Mouse (Mus musculus): Measurements from ENCODE around the gene Gm19345. TPM values are rescaled to one million over a fixed set of nuclear protein-coding genes. Genes with fewer than 3 reads are reported as not detected.

Gm19345 gene
- polyA plus RNA-seq, 1 experiment from 2014 or later, result not detected

DNA sequence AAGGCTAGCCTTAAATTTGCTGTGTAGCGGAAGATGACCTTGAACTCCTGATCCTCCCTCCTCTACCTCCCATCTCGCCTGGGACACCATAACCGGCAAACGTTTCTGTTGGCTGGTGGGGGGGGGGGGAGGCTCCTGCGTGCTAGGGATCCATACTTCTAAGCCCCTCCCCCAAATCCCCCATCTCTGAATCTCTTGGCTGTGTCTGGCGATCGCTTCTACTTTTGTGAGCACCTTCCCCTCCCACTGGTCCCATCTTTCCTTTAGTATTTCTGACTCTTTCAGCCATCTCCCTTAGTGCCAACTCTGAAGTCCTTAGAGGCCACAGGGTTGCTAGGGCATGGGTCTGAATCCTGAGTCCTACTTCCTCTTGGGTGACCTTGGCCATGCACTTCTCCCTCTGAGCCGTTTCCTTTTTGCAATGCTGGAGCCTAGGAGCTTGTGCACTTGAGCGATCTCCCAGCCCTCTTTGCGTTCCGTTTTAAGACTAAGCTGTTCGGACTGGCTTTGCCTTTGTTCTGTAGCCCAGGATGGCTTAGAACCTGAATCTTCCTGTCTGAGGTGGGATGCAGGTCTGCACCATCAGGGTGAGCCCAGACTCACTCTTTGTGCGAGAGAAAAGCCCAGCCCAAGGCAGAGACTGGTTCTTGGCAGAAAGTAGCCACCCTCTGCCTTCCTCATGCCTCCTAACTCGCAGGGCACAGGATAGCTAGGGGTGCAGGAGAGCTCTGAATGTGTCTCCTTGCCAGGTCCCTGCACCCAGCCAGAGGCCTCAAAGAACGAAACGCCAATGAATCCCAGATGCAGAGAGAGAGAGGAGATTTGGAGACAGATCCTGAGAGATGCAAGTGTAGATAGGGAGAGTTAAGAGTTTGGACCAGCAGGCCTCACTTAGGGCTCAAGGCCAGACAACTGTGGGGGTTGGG is 28.3 kb upstream of the Gm19345 start:
- H3K4me3 ChIP-seq (ENCODE audit: low read depth, low read length), result no peak overlapping the region
- ATAC-seq (replicated peaks; ENCODE audit: low FRiP score), result 0 out of 2 replicates have a peak, but pooled peaks have one; percentile 3

DNA sequence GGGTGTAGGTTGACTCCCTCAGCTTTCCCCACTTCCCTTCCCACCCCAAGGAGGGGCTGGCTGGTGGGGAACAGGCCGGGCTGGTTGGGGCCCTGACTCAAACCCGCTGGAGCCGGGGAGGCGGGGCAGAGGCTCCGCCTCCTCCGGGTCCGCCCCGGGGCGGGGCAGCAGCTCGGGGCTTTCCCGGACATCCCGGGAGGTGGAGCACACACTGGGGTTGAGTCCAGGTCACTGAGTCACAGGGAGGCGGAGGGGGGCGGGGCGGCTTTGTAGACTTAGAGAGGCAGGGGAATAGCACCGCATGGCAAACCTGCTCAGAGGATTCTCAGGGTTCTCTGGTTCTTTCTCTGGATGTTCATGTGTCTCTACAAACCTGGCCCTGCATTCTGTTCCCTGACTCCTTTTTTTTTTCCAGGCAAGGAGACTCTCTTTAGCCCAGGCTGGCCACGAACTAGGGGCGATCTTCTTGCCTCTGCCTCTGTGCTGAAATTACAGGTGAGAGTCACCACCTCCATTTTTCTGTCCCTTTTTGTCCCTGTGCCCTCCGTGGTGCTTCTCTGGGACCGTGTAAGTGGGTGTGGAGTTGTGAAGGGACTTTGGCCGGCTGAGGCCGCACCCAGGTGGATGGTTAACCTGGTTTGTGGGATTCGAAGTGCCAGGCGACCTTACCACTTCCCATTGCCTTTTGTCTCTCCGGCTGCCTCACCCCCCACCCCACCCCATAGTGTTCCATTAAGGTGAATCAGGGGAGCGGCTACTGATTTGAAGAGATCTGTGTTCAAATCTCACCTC is 27.4 kb upstream of the Gm19345 start:
- Histone ChIP-seq H3K4me1 (replicated peaks; ENCODE audit: control insufficient read depth, insufficient read depth, low read length) (peaks cover 13% of the 10 kb centered on the region), H3K27me3 (replicated peaks; ENCODE audit: control insufficient read depth, insufficient read depth, low read length) (peaks cover 15% of the 10 kb centered on the region), H3K36me3 (ENCODE audit: control insufficient read depth, insufficient read depth, low read length) (no peaks in the 10 kb centered on the region), H3K4me2 (peak overlapping the region; percentile 66), H3K27ac (ENCODE audit: low read depth, low read length) (peak overlapping the region; percentile 85), H3K9ac (ENCODE audit: low read depth, low read length) (no peak overlapping the region), H3K4me3 (ENCODE audit: low read depth, low read length) (0 out of 2 replicates have a peak overlapping the region, but pooled peaks have one; percentile 4), H3K9me3 (ENCODE audit: control insufficient read depth, low read length) (peaks cover 2% of the 10 kb centered on the region; the same call in 1 of the 2 replicates)
- ATAC-seq (replicated peaks; ENCODE audit: low FRiP score) (peak; percentile 80), DNase-seq (ENCODE audit: low spot score) (peak; percentile 83)
- 17% methylated on average over 26 of the region's 26 CpGs for WGBS

More for the DNA sequence above, 28.3 kb upstream of the Gm19345 start:
- Histone ChIP-seq H3K4me1 (replicated peaks; ENCODE audit: control insufficient read depth, insufficient read depth, low read length) (peaks cover 13% of the 10 kb centered on the region), H3K4me2 (peak overlapping the region; percentile 66), H3K9me3 (ENCODE audit: control insufficient read depth, low read length) (peaks cover 2% of the 10 kb centered on the region; the same call in 1 of the 2 replicates), H3K27me3 (replicated peaks; ENCODE audit: control insufficient read depth, insufficient read depth, low read length) (peaks cover 15% of the 10 kb centered on the region), H3K27ac (ENCODE audit: low read depth, low read length) (peak overlapping the region; percentile 85), H3K36me3 (ENCODE audit: control insufficient read depth, insufficient read depth, low read length) (no peaks in the 10 kb centered on the region), H3K9ac (ENCODE audit: low read depth, low read length) (no peak overlapping the region)
- peak; percentile 56 for DNase-seq (ENCODE audit: low spot score)
- WGBS, result 13% methylated on average over 16 of the region's 16 CpGs

DNA sequence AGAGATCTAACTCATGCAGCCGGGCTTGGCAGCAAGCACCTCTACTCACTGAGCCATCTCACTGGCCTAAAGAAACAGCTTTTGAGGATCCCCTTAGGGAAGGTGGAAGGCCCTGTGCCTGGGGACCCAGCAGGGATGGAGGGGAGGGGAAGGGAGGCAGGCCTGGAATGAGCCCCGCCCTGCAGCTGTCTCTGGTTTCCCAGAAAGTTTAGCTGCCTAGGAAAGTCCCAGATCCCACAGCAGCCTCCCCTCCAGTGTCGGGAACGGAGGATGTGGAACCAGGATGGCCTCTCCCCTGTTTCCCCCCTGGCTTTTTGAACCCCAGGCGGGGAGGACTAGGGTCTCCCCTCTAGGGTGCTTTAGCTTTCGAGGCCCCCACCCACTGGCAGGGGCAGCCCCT is 25.0 kb upstream of the Gm19345 start:
- 57% methylated on average over 6 of the region's 6 CpGs for WGBS
- Histone ChIP-seq H3K4me1 (replicated peaks; ENCODE audit: control insufficient read depth, insufficient read depth, low read length) (peaks cover 25% of the 10 kb centered on the region), H3K4me2 (no peak overlapping the region), H3K9ac (ENCODE audit: low read depth, low read length) (no peak overlapping the region), H3K4me3 (ENCODE audit: low read depth, low read length) (no peak overlapping the region), H3K27ac (ENCODE audit: low read depth, low read length) (no peak overlapping the region), H3K9me3 (ENCODE audit: control insufficient read depth, low read length) (no peaks in the 10 kb centered on the region), H3K27me3 (replicated peaks; ENCODE audit: control insufficient read depth, insufficient read depth, low read length) (peaks cover 9% of the 10 kb centered on the region), H3K36me3 (ENCODE audit: control insufficient read depth, insufficient read depth, low read length) (no peaks in the 10 kb centered on the region; the same call in 1 of the 2 replicates)
- DNase-seq (ENCODE audit: low spot score) (no peak), ATAC-seq (replicated peaks; ENCODE audit: low FRiP score) (no peak)

DNA sequence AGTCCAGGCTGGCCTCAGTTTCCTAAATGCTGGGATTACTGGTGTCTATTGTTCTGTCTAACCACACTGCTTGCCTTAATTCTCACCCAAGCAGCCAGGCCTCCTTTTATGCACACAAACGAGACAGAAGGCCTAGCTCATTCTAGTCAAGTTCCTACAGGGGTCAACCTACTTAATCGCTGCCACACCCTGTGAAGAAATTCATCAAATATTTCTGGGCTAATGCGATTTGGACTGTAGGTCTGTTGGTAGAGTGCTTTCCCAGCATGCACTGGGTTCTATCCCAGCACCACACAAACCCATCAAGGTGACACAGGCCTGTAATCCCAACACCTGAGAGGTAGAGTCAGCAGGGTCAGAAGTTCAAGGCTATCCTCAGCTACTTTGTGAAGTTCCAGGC is 22.1 kb upstream of the Gm19345 start:
- H3K4me1 ChIP-seq (replicated peaks; ENCODE audit: control insufficient read depth, insufficient read depth, low read length), result peaks cover 12% of the 10 kb centered on the region
- H3K27me3 ChIP-seq (replicated peaks; ENCODE audit: control insufficient read depth, insufficient read depth, low read length), result no peaks in the 10 kb centered on the region
- H3K27ac ChIP-seq (ENCODE audit: low read depth, low read length), result no peak overlapping the region
- H3K36me3 ChIP-seq (ENCODE audit: control insufficient read depth, insufficient read depth, low read length), result no peaks in the 10 kb centered on the region; the same call in 1 of the 2 replicates
- no peak overlapping the region for H3K4me2 ChIP-seq
- no peak overlapping the region for H3K4me3 ChIP-seq (ENCODE audit: low read depth, low read length)
- no peak for ATAC-seq (replicated peaks; ENCODE audit: low FRiP score)
- WGBS, result 79% methylated on average over 3 of the region's 3 CpGs
- DNase-seq (ENCODE audit: low spot score), result no peak
- no peaks in the 10 kb centered on the region for H3K9me3 ChIP-seq (ENCODE audit: control insufficient read depth, low read length)
- no peak overlapping the region for H3K9ac ChIP-seq (ENCODE audit: low read depth, low read length)

DNA sequence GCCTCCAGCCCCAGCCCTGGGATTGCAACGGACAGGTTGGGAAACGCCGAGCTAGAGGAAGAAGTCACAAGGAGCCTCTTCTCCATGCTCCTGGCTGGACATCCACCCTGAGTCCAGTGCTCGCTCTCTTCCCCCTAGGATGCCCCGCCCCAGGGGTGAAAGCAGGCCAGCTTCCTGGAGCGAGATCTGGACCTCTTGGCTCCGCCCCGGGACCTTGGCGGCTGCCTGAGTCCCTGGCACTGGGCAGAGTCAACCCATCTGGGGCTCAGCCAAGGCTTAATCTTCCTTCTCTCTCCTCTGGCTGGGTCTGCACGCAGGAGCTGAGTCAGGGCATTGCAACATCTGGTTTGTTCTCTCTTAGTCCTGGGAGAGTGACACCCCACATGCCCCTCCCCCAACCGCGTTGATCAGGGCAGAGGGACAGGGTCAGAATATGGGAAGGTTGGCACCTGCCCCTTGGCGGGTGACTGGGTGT is 21.1 kb upstream of the Gm19345 start:
- no peaks in the 10 kb centered on the region for H3K9me3 ChIP-seq (ENCODE audit: control insufficient read depth, low read length)
- H3K36me3 ChIP-seq (ENCODE audit: control insufficient read depth, insufficient read depth, low read length), result no peaks in the 10 kb centered on the region; the same call in 1 of the 2 replicates
- peak overlapping the region; percentile 11; the same call in 1 of the 2 replicates for H3K27ac ChIP-seq (ENCODE audit: low read depth, low read length)
- peak overlapping the region; percentile 41 for H3K4me2 ChIP-seq
- DNase-seq (ENCODE audit: low spot score), result no peak
- H3K4me1 ChIP-seq (replicated peaks; ENCODE audit: control insufficient read depth, insufficient read depth, low read length), result peaks cover 12% of the 10 kb centered on the region
- H3K27me3 ChIP-seq (replicated peaks; ENCODE audit: control insufficient read depth, insufficient read depth, low read length), result no peaks in the 10 kb centered on the region
- WGBS, result 24% methylated on average over 13 of the region's 13 CpGs
- H3K9ac ChIP-seq (ENCODE audit: low read depth, low read length), result 0 out of 2 replicates have a peak overlapping the region, but pooled peaks have one; percentile 5
- no peak overlapping the region for H3K4me3 ChIP-seq (ENCODE audit: low read depth, low read length)
- peak; percentile 59 for ATAC-seq (replicated peaks; ENCODE audit: low FRiP score)

DNA sequence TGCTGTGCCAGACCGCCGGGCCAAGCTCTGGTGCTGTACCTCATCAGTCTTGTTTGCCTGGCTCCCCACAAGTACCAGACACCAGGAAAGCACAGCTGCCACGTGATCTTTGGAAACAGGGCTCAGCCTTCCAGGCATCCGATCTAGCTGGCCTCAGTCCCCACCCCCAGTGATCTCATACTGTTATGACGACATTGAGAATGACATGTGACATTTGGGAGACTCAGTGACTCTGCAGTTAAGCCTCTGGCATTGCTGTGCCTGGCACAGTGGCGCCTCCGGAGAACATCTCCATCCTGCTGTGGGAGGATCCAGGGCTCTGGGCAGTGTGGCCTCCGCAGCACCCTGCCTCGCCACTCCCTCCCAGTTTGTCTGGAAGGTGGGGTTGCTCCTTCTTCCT is 20.0 kb upstream of the Gm19345 start:
- no peak overlapping the region for H3K4me3 ChIP-seq (ENCODE audit: low read depth, low read length)
- peaks cover 12% of the 10 kb centered on the region for H3K4me1 ChIP-seq (replicated peaks; ENCODE audit: control insufficient read depth, insufficient read depth, low read length)
- H3K4me2 ChIP-seq, result no peak overlapping the region
- no peak overlapping the region for H3K9ac ChIP-seq (ENCODE audit: low read depth, low read length)
- H3K27ac ChIP-seq (ENCODE audit: low read depth, low read length), result no peak overlapping the region
- 52% methylated on average over 9 of the region's 9 CpGs for WGBS
- H3K27me3 ChIP-seq (replicated peaks; ENCODE audit: control insufficient read depth, insufficient read depth, low read length), result no peaks in the 10 kb centered on the region
- no peaks in the 10 kb centered on the region; the same call in 1 of the 2 replicates for H3K36me3 ChIP-seq (ENCODE audit: control insufficient read depth, insufficient read depth, low read length)
- ATAC-seq (replicated peaks; ENCODE audit: low FRiP score), result no peak
- no peaks in the 10 kb centered on the region for H3K9me3 ChIP-seq (ENCODE audit: control insufficient read depth, low read length)
- no peak for DNase-seq (ENCODE audit: low spot score)

DNA sequence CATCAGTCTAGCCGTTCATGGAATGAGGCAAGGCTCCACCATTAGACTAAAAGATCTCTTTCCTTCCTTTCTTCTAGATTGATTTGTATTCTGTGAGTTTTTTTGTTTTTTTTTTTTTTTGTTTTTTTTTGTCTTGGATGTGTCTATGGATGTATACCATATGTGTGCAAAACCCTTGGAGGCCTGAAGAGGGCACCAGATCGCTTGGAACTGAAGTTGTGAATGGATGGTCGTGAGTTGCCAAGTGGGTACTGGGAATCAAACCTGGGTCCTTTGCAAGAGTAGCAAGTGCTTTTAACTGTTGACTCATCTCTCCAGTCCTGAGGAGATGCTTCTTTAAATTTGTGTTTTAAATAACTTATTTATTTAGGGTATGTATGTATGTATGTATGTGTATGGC is 17.7 kb upstream of the Gm19345 start:
- H3K9ac ChIP-seq (ENCODE audit: low read depth, low read length), result no peak overlapping the region
- no peak overlapping the region for H3K4me3 ChIP-seq (ENCODE audit: low read depth, low read length)
- 55% methylated on average over 3 of the region's 3 CpGs for WGBS
- H3K27me3 ChIP-seq (replicated peaks; ENCODE audit: control insufficient read depth, insufficient read depth, low read length), result no peaks in the 10 kb centered on the region
- ATAC-seq (replicated peaks; ENCODE audit: low FRiP score) (no peak), DNase-seq (ENCODE audit: low spot score) (no peak)
- H3K4me1 ChIP-seq (replicated peaks; ENCODE audit: control insufficient read depth, insufficient read depth, low read length), result peaks cover 12% of the 10 kb centered on the region
- H3K4me2 ChIP-seq, result no peak overlapping the region
- no peaks in the 10 kb centered on the region for H3K9me3 ChIP-seq (ENCODE audit: control insufficient read depth, low read length)
- H3K36me3 ChIP-seq (ENCODE audit: control insufficient read depth, insufficient read depth, low read length), result no peaks in the 10 kb centered on the region; the same call in 1 of the 2 replicates
- no peak overlapping the region for H3K27ac ChIP-seq (ENCODE audit: low read depth, low read length)

DNA sequence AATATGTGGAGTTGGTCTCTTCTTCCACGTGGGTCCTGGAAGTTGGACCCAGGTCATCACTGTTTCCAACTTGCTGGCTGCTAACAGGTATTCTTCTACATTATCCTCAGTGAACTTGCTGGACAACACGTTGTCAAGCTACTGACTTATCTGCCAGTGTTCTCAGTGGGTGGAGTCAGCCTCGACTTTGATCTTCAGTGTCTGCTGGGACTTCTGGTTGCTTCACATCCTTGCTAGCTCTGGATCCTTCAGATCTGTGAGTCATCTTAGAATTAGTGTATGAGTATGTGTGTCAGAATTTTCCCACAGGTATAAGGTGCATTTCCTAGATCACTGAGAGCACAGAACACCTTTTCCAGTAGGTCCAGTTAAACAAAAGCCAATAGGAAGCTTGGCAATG is 15.0 kb upstream of the Gm19345 start:
- Histone ChIP-seq H3K27ac (ENCODE audit: low read depth, low read length) (no peak overlapping the region), H3K4me2 (no peak overlapping the region), H3K27me3 (replicated peaks; ENCODE audit: control insufficient read depth, insufficient read depth, low read length) (no peaks in the 10 kb centered on the region), H3K9ac (ENCODE audit: low read depth, low read length) (no peak overlapping the region), H3K9me3 (ENCODE audit: control insufficient read depth, low read length) (no peaks in the 10 kb centered on the region), H3K36me3 (ENCODE audit: control insufficient read depth, insufficient read depth, low read length) (no peaks in the 10 kb centered on the region), H3K4me1 (replicated peaks; ENCODE audit: control insufficient read depth, insufficient read depth, low read length) (0 out of 2 replicates have a peak, but pooled peaks cover 2% of the 10 kb centered on the region), H3K4me3 (ENCODE audit: low read depth, low read length) (no peak overlapping the region)
- ATAC-seq (replicated peaks; ENCODE audit: low FRiP score) (no peak), DNase-seq (ENCODE audit: low spot score) (no peak)
- 38% methylated on average over 3 of the region's 3 CpGs for WGBS
